Comparison of ENCODE assay signal across 18 mouse cellular contexts in the genomic region with DNA sequence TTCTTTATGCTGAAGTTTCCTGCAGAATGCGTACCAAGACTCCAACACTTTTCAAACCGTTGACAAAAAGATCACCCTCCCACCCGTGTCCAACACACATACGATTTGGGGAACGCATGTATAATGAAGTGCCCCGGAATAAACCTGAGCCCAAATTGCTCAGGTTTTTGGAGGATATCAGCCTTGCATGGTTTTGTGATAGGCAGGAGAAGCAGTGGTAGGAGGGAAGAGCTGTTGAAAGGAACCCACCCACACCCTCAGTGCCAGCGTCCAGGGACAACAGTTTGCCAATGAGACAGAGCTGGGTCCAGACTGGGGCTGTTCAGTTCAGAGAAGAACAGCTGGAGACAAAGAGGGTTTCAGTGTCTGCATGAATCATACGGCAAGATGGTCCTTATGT. TPM values are rescaled to one million over a fixed set of nuclear protein-coding genes. Genes with fewer than 3 reads are reported as not detected.
DNase-seq lines count a peak whose midpoint lies in the region.
"Had no signal": no experiment of that assay in that cellular context is flagged by ENCODE, and none has a peak within 500 bp of the region (broad histone marks: within the 10 kb centered on the region; RNA-seq: fewer than 3 reads in every experiment).

No protein-coding gene starts in this region.

- intact Hi-C loops in left cerebral cortex, postnatal 36 days (cut with DNase I), result no loop called here

- peak; percentile 36 to 38 for DNase-seq in frontal cortex, postnatal 36 days (ENCODE audit: low spot score in 2 of 2)
- DNase-seq in frontal cortex, postnatal 25 days (ENCODE audit: low spot score in 2 of 2), result no peak
- DNase-seq in left cerebral cortex, postnatal 36 days (ENCODE audit: low spot score in 2 of 2), result peak; percentile 38 to 44
- DNase-seq in left cerebral cortex, adult 8-10 months (ENCODE audit: low spot score in 2 of 2), result no peak
- DNase-seq in telencephalon, adult 2 months (ENCODE audit: low read depth, low spot score), result peak; percentile 39
- DNase-seq in lung, adult 18-20 months, result no peak
- DNase-seq: adrenal gland, adult 2 months; adrenal gland, postnatal 14 days; cerebellum, adult 11-12 months; cerebellum, adult 8-10 months; cerebellum, postnatal 10 days; cerebellum, postnatal 36 days; embryo, embryonic 11 days; gastrocnemius, postnatal 14 days; heart, adult 11 months had no signal

RNA-seq across cellular contexts. Expression of gene Kcng1, which starts 18.1 kb away (rescaled TPM):
- total RNA-seq in left cerebral cortex, postnatal 36 days (2021), result 10 to 100 TPM; 25.4 to 38.6 TPM
- 10 to 100 TPM; 20.9 to 27.9 (median 26.2) TPM for total RNA-seq in left cerebral cortex, adult 8-10 months (2022)
- total RNA-seq: adrenal gland, adult 2 months; adrenal gland, postnatal 14 days; heart, adult 8-10 months; heart, postnatal 25 days; MEL had no signal

Comparison
In these comparisons a context has a peak if more than half of its experiments do, and no peak if none do; other contexts are left out.
1. DNase-seq: peak in frontal cortex, postnatal 36 days (2 of 2), left cerebral cortex, postnatal 36 days (2 of 2) and telencephalon, adult 2 months (single experiment); none in frontal cortex, postnatal 25 days (0 of 2), left cerebral cortex, adult 8-10 months (0 of 2) and lung, adult 18-20 months (0 of 2).